Mouse (Mus musculus): ENCODE measurements around the gene Fntb. TPM values are rescaled to one million over a fixed set of nuclear protein-coding genes. Genes with fewer than 3 reads are reported as not detected.
"Not testable (repeated sequence)": the region's sequence is repeated elsewhere in the genome, so short reads cannot be mapped to it uniquely, and the experiment has no call there.

Fntb gene
- polyA plus RNA-seq, 1 experiment from 2014 or later: 46.0 TPM

DNA sequence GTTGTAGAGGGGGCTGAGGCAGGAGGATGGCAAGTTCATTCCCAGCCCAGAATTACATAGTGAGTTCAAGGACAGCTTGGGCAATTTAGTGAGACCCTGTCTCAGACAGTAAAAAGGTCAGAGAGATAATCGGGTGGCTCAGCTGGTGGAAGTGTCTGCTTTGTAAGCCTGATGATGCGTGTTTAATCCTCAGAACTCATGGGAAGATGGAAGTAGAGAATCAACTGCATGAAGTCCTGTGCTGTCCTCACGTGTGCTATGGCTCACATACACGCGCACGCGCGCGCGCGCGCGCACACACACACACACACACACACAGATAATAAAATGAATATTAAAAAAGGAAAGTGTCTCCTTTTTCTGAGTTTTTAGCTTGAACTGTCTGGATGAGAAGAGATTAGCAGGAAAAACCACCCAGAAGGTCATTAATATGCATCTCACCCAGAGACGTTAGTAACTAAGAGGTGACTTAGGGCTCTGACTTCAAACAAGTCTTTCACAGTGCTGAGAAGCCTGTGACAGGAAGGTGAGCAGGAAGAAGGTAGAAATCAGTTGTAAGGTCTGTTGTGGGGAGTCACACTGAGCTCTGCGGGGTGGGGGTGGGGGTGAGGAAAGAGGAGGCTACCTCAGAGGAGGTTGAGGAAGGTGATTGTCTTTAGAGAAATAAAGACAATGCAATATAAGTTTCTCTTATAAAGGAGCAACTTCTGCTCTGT lies 79.1 kb downstream of the Fntb start:
- Histone ChIP-seq H3K27ac (replicated peaks) (no peak overlapping the region), H3K4me2 (no peak overlapping the region), H3K9ac (no peak overlapping the region), H3K36me3 (no peaks in the 10 kb centered on the region), H3K27me3 (no peaks in the 10 kb centered on the region), H3K4me3 (no peak overlapping the region), H3K4me1 (replicated peaks) (no peaks in the 10 kb centered on the region), H3K9me3 (no peaks in the 10 kb centered on the region)
- WGBS: 90% methylated on average over 15 of the region's 15 CpGs
- no peak for ATAC-seq (ENCODE audit: low FRiP score, low read depth)

DNA sequence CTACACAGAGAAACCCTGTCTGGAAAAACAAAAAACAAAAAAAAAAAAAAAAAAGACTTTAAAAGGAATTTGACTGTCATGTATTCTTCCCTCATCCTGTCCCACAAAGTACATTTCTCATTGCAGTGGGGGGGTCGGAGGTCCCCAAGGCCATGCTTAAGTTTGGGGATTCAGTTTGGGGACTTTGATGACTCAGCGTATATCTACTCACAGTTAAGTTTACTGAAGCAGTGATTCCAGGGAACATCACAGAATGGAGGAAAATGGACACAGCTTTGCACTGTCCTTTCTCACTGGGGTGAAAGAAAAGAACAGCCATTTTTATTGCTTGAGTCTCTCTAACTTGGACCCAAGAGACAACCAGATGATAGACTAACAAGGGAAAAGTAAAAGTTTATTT lies 87.0 kb downstream of the Fntb start:
- 94% methylated on average over 2 of the region's 2 CpGs for WGBS
- no peak overlapping the region for H3K9ac ChIP-seq
- H3K9me3 ChIP-seq: no peaks in the 10 kb centered on the region
- no peaks in the 10 kb centered on the region for H3K36me3 ChIP-seq
- no peak for ATAC-seq (ENCODE audit: low FRiP score, low read depth)
- H3K4me3 ChIP-seq: no peak overlapping the region
- H3K4me2 ChIP-seq: no peak overlapping the region
- no peaks in the 10 kb centered on the region for H3K4me1 ChIP-seq (replicated peaks)
- no peak overlapping the region for H3K27ac ChIP-seq (replicated peaks)
- no peaks in the 10 kb centered on the region for H3K27me3 ChIP-seq

DNA sequence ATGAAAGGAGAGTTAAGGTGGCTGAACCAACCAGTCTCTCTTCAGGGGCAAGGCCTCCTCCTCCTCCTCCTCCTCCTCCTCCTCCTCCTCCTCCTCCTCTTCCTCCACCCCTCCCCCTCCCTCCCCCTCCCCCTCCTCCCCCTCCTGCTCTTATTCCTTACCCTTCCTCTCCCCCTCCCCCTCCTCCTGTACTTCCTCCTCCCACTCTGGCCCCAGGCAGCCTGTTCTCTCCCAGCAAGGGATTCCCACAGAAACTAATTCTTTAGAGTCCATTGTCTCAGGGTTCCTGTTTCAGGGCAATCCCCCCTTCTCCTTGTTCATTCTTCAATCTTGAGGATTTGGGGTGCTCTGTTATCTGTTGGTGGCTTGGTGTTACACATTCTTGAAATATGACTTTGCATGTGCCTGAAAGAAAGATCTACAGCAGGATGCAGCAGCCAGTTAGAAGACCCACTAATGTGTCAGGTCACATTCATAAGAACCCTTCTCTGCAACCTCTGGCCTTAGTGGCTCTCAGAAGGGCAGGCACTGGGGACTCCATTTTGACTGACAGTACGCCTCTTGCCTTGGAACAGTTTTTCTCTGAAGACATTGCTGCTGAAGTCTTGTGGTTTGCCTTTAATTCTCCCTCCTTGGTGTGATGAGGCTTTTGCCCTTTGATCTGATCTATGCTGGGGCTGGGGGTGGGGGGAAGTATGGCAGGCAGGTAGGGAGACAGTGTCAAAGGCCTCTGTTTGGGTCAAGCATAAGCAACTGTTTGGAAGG lies 88.2 kb downstream of the Fntb start:
- H3K4me3 ChIP-seq: no peak overlapping the region
- no peaks in the 10 kb centered on the region for H3K9me3 ChIP-seq
- no peak for ATAC-seq (ENCODE audit: low FRiP score, low read depth)
- no peak overlapping the region for H3K9ac ChIP-seq
- no peaks in the 10 kb centered on the region for H3K27me3 ChIP-seq
- no peaks in the 10 kb centered on the region for H3K36me3 ChIP-seq
- no peak overlapping the region for H3K4me2 ChIP-seq
- no peaks in the 10 kb centered on the region for H3K4me1 ChIP-seq (replicated peaks)
- no peak overlapping the region for H3K27ac ChIP-seq (replicated peaks)
- 100% methylated on average over 1 of the region's 1 CpGs for WGBS

DNA sequence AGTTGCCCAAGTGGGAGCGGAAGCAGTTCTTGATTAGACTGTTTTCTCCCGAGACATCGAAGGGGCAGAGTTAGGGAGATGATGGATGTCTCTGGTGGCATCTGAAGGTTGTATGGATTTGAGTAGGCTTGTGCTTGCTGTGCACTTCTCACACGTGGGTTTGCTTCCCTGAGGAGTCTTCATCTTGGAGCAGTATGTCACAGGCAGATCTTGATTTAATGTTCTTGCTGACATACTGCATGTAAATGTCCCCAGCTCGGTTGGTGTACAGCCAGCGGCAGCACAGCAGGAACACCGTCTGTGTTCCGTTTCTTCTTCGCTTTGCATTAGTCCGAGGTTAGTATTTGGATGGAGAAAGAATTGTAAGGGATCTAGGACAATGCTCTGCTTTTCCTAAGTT lies 91.7 kb downstream of the Fntb start:
- no peak for ATAC-seq (ENCODE audit: low FRiP score, low read depth)
- 66% methylated on average over 10 of the region's 10 CpGs for WGBS

DNA sequence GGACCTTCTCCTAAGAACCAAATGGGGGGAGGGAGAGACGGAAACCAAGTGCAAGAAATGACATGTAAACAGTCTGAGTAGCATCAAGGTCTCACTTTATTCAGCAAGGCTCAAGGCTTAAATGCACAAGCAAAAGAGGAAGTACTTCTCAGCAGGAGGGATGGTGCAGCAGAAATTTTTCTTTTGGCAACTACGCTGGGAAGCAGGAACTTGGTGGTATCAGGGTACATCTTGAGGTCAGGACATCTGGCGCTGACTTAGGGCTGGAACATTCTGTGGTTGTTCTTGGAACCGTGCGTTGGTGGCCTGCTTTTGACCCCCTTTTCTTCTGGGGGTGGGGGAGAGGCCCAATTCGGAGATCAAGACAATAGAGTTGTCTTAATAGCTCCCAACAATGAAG lies 93.4 kb downstream of the Fntb start:
- not testable (repeated sequence) for H3K9ac ChIP-seq; H3K4me3 ChIP-seq; H3K36me3 ChIP-seq; ATAC-seq (ENCODE audit: low FRiP score, low read depth); H3K27ac ChIP-seq (replicated peaks); H3K27me3 ChIP-seq; H3K9me3 ChIP-seq; H3K4me2 ChIP-seq; H3K4me1 ChIP-seq (replicated peaks)
- 83% methylated on average over 6 of the region's 6 CpGs for WGBS

More for the DNA sequence above, 91.7 kb downstream of the Fntb start:
- Histone ChIP-seq H3K27me3 (no peaks in the 10 kb centered on the region), H3K4me1 (replicated peaks) (no peaks in the 10 kb centered on the region), H3K4me2 (no peak overlapping the region), H3K36me3 (no peaks in the 10 kb centered on the region), H3K9ac (no peak overlapping the region), H3K9me3 (no peaks in the 10 kb centered on the region), H3K4me3 (no peak overlapping the region), H3K27ac (replicated peaks) (no peak overlapping the region)

DNA sequence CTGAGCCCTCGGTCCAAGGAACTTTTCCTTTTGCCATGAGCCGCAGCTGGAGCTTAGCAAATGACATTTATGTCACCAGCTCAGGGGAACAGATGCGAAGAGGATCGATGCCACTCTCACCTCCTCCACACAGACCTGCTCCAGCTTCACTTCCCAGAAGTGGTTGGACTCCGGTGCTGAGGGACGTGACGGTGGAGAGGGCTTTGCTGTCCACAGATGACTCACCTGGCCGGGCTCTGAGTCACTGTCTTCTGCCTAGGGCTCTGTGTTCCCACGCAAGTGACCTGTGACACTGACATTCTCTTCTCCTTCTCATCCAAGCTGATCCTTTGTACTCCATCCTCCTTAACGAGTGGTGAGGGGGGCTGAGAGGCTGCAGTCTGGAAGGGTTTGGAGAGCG lies 98.3 kb downstream of the Fntb start:
- H3K9me3 ChIP-seq: no peaks in the 10 kb centered on the region
- H3K4me3 ChIP-seq: no peak overlapping the region
- no peaks in the 10 kb centered on the region for H3K27me3 ChIP-seq
- H3K4me2 ChIP-seq: no peak overlapping the region
- H3K27ac ChIP-seq (replicated peaks): no peak overlapping the region
- H3K4me1 ChIP-seq (replicated peaks): no peaks in the 10 kb centered on the region
- no peak overlapping the region for H3K9ac ChIP-seq
- ATAC-seq (ENCODE audit: low FRiP score, low read depth): no peak
- 82% methylated on average over 11 of the region's 11 CpGs for WGBS
- H3K36me3 ChIP-seq: no peaks in the 10 kb centered on the region

DNA sequence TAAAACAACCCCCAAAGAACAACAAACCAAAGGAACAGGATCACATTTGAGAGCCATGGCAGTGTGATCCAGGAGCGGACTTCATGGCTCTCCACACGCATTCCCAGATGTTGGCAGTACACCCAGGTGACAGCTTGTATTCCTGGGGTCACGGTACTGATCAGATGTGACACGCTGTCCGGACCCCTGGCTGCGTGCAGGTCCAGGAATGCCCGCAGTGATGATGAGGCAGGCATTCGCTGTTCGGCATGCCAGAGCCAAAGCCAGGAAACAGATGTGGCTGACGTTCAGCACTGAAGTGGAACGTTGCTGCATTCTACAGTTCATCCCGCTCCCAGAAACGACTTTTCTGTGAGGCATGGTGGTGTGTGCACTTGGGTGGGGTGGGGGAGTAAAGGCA lies 99.9 kb downstream of the Fntb start:
- H3K27ac ChIP-seq (replicated peaks): no peak overlapping the region
- H3K4me2 ChIP-seq: no peak overlapping the region
- WGBS: 78% methylated on average over 13 of the region's 13 CpGs
- no peaks in the 10 kb centered on the region for H3K9me3 ChIP-seq
- no peak overlapping the region for H3K4me3 ChIP-seq
- H3K27me3 ChIP-seq: no peaks in the 10 kb centered on the region
- H3K9ac ChIP-seq: no peak overlapping the region
- no peaks in the 10 kb centered on the region for H3K36me3 ChIP-seq
- H3K4me1 ChIP-seq (replicated peaks): no peaks in the 10 kb centered on the region
- no peak for ATAC-seq (ENCODE audit: low FRiP score, low read depth)

DNA sequence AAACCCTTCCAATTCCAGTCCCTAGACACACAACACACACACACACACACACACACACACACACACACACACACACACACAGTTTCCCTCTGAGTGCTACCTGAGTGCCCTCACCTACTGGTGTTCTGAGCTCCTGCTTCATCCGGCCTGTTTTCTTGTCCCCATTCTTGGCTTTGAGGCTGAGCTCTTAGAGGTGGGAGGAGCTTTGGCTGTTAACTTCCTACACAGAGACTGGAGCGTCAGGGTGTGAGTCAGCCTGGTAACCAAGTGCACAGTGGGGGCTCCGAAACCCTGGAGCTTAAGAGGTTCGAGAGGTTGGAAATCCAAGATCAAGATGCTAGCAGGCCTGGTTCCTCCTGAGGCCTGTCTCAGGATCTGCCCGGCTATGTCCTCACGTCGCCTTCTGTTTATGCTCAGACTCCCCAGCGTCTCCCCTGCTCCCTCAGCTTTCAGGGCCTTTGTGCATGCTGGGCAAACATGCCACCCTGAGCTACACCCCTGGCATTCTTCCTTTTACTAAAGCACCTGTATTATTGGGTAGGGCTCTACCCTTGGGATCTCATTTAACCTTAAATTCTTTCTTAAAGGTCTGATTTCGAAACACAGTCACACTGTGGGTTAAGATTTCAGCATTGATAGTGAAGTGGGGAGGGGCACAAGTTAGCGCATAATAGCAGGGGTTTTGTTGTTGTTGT lies 102.3 kb downstream of the Fntb start:
- no peak overlapping the region for H3K9ac ChIP-seq

DNA sequence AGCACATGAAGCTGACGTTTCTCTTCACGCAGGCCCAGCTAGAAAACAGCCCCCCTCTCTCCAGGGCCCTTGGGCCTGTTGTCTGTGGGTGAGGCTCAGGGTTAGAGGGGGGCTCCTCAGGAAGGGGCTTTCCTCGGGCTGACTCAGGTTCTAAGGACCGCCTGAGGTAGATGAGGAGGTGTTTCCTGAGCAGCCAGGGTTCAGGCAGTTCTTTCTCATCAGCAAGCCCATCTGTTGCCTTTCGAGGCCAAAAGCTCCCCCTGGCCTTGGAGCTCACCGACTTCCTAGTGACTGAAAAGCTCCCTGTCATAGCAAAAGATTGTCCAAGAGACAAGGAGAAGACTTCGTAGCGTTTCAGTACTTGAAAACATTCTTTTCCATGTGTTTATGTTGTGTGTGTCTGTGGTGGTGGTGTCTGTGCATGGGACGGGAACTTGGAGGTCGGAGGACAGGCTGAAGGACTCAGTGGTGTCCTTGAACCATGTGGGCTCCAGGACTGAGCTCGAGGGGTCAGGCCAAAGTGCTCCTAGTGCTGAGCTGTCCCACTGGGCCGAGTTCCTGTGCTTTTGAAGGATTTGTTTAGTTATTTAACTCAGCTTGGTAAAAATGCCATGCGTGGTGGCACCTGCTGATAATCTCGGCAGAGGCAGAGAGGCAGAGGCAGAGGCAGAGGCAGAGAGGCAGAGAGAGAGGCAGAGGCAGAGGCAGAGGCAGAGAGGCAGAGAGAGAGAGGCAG lies 103.2 kb downstream of the Fntb start:
- no peaks in the 10 kb centered on the region for H3K36me3 ChIP-seq
- no peak for ATAC-seq (ENCODE audit: low FRiP score, low read depth)
- H3K9ac ChIP-seq: no peak overlapping the region
- H3K4me3 ChIP-seq: no peak overlapping the region
- WGBS: 77% methylated on average over 14 of the region's 14 CpGs
- no peaks in the 10 kb centered on the region for H3K27me3 ChIP-seq
- no peaks in the 10 kb centered on the region for H3K9me3 ChIP-seq
- no peak overlapping the region for H3K27ac ChIP-seq (replicated peaks)
- no peaks in the 10 kb centered on the region for H3K4me1 ChIP-seq (replicated peaks)
- H3K4me2 ChIP-seq: no peak overlapping the region

More for the DNA sequence above, 102.3 kb downstream of the Fntb start:
- Histone ChIP-seq H3K4me2 (no peak overlapping the region), H3K27me3 (no peaks in the 10 kb centered on the region), H3K9me3 (no peaks in the 10 kb centered on the region), H3K4me1 (replicated peaks) (no peaks in the 10 kb centered on the region), H3K36me3 (no peaks in the 10 kb centered on the region), H3K4me3 (no peak overlapping the region), H3K27ac (replicated peaks) (no peak overlapping the region)
- ATAC-seq (ENCODE audit: low FRiP score, low read depth): no peak
- WGBS: 55% methylated on average over 10 of the region's 10 CpGs

DNA sequence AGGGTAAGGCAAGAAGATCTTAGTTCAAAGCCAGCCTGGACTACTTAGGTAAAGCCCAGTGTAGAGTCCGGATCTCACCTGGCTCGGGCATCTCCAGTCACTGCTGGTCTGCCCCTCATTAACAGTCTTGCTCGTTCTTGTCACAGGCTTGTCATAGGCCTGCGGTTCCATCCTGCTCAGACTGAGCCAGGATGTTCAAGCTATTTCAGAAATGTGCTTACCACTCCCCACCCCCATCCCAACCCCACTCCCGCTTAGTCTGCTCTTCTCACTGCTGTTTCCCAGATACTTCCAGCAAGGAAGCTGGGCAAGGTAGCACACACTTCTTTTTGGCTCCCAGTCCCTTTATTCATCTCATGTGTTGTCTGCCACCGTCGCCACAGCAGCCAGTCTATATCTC lies 104.2 kb downstream of the Fntb start:
- no peaks in the 10 kb centered on the region for H3K4me1 ChIP-seq (replicated peaks)
- H3K4me3 ChIP-seq: no peak overlapping the region
- H3K9me3 ChIP-seq: no peaks in the 10 kb centered on the region
- WGBS: 97% methylated on average over 7 of the region's 7 CpGs
- ATAC-seq (ENCODE audit: low FRiP score, low read depth): no peak
- H3K27ac ChIP-seq (replicated peaks): no peak overlapping the region
- no peak overlapping the region for H3K4me2 ChIP-seq
- 0 out of 2 replicates have a peak, but pooled peaks cover under 1% of the 10 kb centered on the region for H3K36me3 ChIP-seq
- no peak overlapping the region for H3K9ac ChIP-seq
- no peaks in the 10 kb centered on the region for H3K27me3 ChIP-seq

DNA sequence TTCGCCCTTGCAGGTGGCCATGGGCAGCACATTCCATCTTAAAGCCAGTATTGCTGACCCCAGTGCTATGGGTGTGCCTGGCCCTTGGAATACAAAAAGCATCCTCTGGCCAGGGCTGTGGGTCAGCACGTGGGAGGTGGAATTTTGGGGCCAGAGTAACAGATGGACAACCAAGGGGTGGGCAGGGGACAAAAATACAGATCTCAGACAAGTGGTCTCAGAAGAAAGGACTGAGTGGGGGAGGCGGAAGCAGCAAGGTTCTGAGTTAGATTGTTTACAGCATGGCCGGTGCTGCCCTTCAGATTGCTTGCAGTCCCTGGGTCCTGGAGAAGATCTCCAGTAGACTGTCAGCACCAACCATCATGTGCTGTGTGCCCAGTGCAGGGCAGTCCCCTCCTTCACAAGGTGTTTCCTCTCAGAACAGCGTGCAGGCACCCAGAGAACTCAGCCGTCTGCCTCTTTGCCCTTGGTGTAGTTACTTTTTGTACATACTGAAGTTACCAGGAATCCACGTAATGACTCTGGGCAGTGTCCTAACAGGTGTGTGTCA lies 107.5 kb downstream of the Fntb start:
- no peak overlapping the region for H3K27ac ChIP-seq (replicated peaks)
- ATAC-seq (ENCODE audit: low FRiP score, low read depth): no peak
- no peak overlapping the region for H3K4me2 ChIP-seq
- no peak overlapping the region for H3K9ac ChIP-seq
- no peaks in the 10 kb centered on the region for H3K9me3 ChIP-seq
- no peaks in the 10 kb centered on the region for H3K4me1 ChIP-seq (replicated peaks)
- H3K27me3 ChIP-seq: no peaks in the 10 kb centered on the region
- no peak overlapping the region for H3K4me3 ChIP-seq
- H3K36me3 ChIP-seq: 0 out of 2 replicates have a peak, but pooled peaks cover 12% of the 10 kb centered on the region
- 91% methylated on average over 7 of the region's 7 CpGs for WGBS

All from hindbrain, embryonic 15.5 days (tissue).